Mouse (Mus musculus): ENCODE measurements at regions not wholly inside any gene's neighbourhood (a gene's known extent, or its start where the extent isn't known, plus 50 kb on each side); places are given as distances from the start of the nearest gene placed in this dataset.

DNA sequence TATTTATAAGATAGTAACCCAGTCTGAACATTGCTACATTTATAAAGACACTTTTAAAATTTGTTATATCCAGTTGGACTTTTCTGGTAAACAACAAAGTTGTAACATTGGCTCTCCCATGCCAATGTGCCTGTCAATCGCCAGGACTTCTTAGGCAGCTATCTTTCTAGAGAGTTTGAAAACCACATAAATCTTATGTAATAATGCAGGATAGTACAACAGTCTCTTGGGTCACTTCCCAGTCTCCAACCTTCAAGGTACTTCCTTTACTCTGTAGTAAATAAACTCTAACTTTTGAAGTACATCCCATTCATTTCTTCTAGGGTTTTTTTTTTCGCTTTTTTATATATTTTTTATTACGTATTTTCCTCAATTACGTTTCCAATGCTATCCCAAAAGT is 570.0 kb upstream of the Klhl1 start:
- H3K9me3 ChIP-seq (ENCODE audit: low read length): no peaks in the 10 kb centered on the region
- H3K27ac ChIP-seq (ENCODE audit: low read depth, low read length): no peak overlapping the region
- ATAC-seq (ENCODE audit: low FRiP score): no peak
- H3K4me2 ChIP-seq (ENCODE audit: low read depth, low read length, poor library complexity, severe bottlenecking): no peak overlapping the region
- H3K9ac ChIP-seq (replicated peaks; ENCODE audit: low read length, poor library complexity, severe bottlenecking): no peak overlapping the region
- H3K36me3 ChIP-seq (ENCODE audit: insufficient read depth, low read length): no peaks in the 10 kb centered on the region
- H3K4me3 ChIP-seq (ENCODE audit: low read depth, low read length): no peak overlapping the region
- no peak for DNase-seq (ENCODE audit: low spot score)
- H3K4me1 ChIP-seq (ENCODE audit: insufficient read depth, low read length): no peaks in the 10 kb centered on the region
- WGBS: 94% methylated on average over 4 of the region's 4 CpGs
- TF ChIP-seq CTCF (IDR thresholded peaks at IDR 0.05): no peak
- no peaks in the 10 kb centered on the region for H3K27me3 ChIP-seq (ENCODE audit: insufficient read depth, low read length)

DNA sequence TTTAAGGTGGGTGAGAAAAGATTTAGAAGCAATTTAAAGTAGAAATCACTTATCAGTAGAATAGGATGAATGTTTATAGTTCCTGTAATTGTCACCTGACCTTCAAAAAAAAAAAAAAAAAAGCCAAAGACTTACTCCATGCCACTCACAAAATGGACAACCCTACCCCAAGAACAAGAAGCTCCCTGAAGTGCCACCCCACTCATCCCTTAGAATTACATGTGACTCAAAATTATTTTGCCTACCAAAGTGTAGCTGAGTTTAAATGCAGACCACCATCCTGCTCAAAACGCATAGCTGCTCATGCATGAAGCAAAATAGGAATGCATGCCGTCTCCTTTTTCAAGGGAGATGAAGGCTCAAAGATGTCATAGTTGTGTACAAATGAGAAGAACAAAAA is 568.4 kb upstream of the Klhl1 start:
- WGBS: 25% methylated on average over 2 of the region's 2 CpGs

DNA sequence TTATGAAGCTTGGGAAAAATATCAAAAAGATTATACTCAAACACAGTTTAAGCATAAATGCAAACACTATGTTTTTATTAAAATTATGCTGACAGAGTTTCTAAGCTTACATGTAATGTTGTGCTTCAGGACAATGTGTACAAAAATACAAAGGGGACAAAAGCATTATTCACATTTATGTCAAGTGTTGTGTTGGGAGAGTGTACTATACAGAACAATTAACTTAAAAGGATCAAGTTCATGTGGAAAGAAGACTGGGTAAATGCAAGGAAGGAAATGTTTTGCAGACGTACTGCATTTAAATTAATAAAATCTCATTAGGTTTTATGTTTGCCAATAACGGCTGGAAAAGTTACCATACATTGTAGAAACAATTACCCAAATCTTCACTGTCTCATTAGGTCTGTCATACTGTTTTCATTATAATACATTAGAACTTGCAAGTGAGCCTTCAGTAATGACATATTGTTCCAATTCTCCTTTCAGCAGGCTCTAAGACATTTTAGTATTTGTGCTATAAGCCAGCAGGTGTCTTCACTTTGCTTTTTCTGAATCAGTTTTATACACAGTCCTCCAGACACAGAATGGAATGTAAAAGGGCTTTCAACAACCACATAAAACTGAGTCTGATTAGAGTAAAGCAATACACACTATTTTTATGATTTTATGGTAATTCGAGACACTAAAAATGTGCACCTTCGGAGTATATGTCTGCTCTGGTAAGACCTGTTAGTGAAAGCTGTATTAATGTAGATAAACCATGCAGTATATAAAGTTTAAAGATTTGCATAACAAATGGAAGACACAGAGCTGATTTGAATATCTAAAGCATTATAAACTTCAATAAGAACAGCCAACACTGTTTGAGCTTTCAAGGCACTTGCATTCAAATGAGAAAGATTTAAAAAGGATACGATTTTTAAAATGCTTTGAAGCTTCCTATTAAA is 567.7 kb upstream of the Klhl1 start:
- Histone ChIP-seq H3K4me2 (ENCODE audit: low read depth, low read length, poor library complexity, severe bottlenecking) (no peak overlapping the region), H3K4me1 (ENCODE audit: insufficient read depth, low read length) (no peaks in the 10 kb centered on the region), H3K9ac (replicated peaks; ENCODE audit: low read length, poor library complexity, severe bottlenecking) (no peak overlapping the region), H3K27ac (ENCODE audit: low read depth, low read length) (no peak overlapping the region), H3K27me3 (ENCODE audit: insufficient read depth, low read length) (no peaks in the 10 kb centered on the region), H3K9me3 (ENCODE audit: low read length) (no peaks in the 10 kb centered on the region), H3K36me3 (ENCODE audit: insufficient read depth, low read length) (no peaks in the 10 kb centered on the region), H3K4me3 (ENCODE audit: low read depth, low read length) (no peak overlapping the region)
- 27% methylated on average over 5 of the region's 5 CpGs for WGBS
- no peak for ATAC-seq (ENCODE audit: low FRiP score)
- 0 out of 2 replicates have a peak, but pooled peaks have one; percentile 1 for TF ChIP-seq CTCF (IDR thresholded peaks at IDR 0.05)
- DNase-seq (ENCODE audit: low spot score): no peak

More for the DNA sequence above, 568.4 kb upstream of the Klhl1 start:
- H3K27me3 ChIP-seq (ENCODE audit: insufficient read depth, low read length): no peaks in the 10 kb centered on the region
- no peak overlapping the region for H3K27ac ChIP-seq (ENCODE audit: low read depth, low read length)
- H3K4me2 ChIP-seq (ENCODE audit: low read depth, low read length, poor library complexity, severe bottlenecking): no peak overlapping the region
- no peaks in the 10 kb centered on the region for H3K9me3 ChIP-seq (ENCODE audit: low read length)
- H3K4me3 ChIP-seq (ENCODE audit: low read depth, low read length): no peak overlapping the region
- no peak for ATAC-seq (ENCODE audit: low FRiP score)
- H3K9ac ChIP-seq (replicated peaks; ENCODE audit: low read length, poor library complexity, severe bottlenecking): no peak overlapping the region
- no peaks in the 10 kb centered on the region for H3K36me3 ChIP-seq (ENCODE audit: insufficient read depth, low read length)
- H3K4me1 ChIP-seq (ENCODE audit: insufficient read depth, low read length): no peaks in the 10 kb centered on the region
- no peak for TF ChIP-seq CTCF (IDR thresholded peaks at IDR 0.05)
- DNase-seq (ENCODE audit: low spot score): no peak

DNA sequence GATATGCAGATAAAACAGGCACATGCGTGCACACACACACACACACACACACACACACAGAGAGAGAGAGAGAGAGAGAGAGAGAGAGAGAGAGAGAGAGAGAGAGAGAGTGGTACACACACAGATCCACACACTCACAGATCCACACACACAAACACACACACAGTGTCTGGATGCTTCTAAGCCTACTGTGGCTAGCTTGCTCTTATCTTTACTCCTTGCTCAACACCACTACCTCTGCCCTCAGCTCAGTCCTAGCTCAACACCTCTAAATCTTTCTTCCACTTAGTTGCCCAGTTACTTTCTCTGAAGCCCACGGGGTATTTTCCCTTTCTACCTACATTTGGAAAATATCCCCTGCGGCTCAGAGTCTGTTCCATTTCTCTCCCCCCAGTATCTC is 555.9 kb upstream of the Klhl1 start:
- Histone ChIP-seq H3K4me1 (ENCODE audit: insufficient read depth, low read length) (no peaks in the 10 kb centered on the region), H3K9ac (replicated peaks; ENCODE audit: low read length, poor library complexity, severe bottlenecking) (no peak overlapping the region), H3K4me3 (ENCODE audit: low read depth, low read length) (no peak overlapping the region), H3K36me3 (ENCODE audit: insufficient read depth, low read length) (no peaks in the 10 kb centered on the region), H3K27me3 (ENCODE audit: insufficient read depth, low read length) (no peaks in the 10 kb centered on the region), H3K4me2 (ENCODE audit: low read depth, low read length, poor library complexity, severe bottlenecking) (no peak overlapping the region), H3K27ac (ENCODE audit: low read depth, low read length) (no peak overlapping the region), H3K9me3 (ENCODE audit: low read length) (no peaks in the 10 kb centered on the region)
- TF ChIP-seq CTCF (IDR thresholded peaks at IDR 0.05): no peak
- 80% methylated on average over 3 of the region's 3 CpGs for WGBS
- DNase-seq (ENCODE audit: low spot score): no peak
- no peak for ATAC-seq (ENCODE audit: low FRiP score)

DNA sequence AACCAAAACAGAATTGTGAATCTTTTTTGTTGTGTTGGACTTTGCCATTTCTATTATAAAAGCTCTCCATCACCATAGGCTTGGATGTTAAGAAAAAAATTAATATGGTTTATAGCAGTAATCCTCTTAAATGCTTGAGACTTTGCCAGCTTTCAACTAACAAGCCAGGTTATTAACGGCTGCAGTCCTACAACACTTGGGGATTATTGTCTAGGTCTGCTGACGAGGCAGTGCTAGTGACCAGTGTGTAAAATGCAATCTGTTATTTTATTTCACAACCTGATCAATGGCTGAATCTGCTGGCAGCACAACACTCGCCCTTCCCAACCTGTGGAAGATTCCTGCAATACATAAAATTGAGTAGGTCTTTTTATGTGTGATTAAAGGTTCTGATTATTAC is 549.9 kb upstream of the Klhl1 start:
- no peak overlapping the region for H3K4me2 ChIP-seq (ENCODE audit: low read depth, low read length, poor library complexity, severe bottlenecking)
- no peak overlapping the region for H3K4me3 ChIP-seq (ENCODE audit: low read depth, low read length)
- no peaks in the 10 kb centered on the region for H3K27me3 ChIP-seq (ENCODE audit: insufficient read depth, low read length)
- H3K9ac ChIP-seq (replicated peaks; ENCODE audit: low read length, poor library complexity, severe bottlenecking): no peak overlapping the region
- ATAC-seq (ENCODE audit: low FRiP score) (no peak), DNase-seq (ENCODE audit: low spot score) (peak; percentile 22)
- H3K4me1 ChIP-seq (ENCODE audit: insufficient read depth, low read length): no peaks in the 10 kb centered on the region
- H3K27ac ChIP-seq (ENCODE audit: low read depth, low read length): no peak overlapping the region
- no peaks in the 10 kb centered on the region for H3K36me3 ChIP-seq (ENCODE audit: insufficient read depth, low read length)
- 29% methylated on average over 3 of the region's 3 CpGs for WGBS
- no peak for TF ChIP-seq CTCF (IDR thresholded peaks at IDR 0.05)
- H3K9me3 ChIP-seq (ENCODE audit: low read length): no peaks in the 10 kb centered on the region

DNA sequence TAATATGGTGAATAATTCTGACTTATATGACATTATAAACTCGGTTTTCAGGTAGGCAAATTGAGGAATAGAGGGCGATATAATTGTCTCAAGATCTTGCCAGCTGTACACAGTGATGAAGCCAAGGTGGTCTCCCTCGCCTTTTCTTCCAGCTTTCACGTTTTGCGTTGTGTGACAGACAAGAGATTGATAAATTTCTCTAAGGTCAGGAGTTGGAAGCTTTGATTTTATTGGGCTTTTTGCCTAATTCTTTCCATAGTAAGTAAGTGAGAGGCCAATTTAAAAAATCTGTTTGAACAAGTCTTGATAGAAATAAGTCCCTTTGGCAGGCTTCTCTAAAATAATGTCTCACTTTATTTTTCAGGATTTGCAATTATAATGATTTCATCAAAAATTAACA is 549.4 kb upstream of the Klhl1 start:
- H3K36me3 ChIP-seq (ENCODE audit: insufficient read depth, low read length): no peaks in the 10 kb centered on the region
- no peaks in the 10 kb centered on the region for H3K27me3 ChIP-seq (ENCODE audit: insufficient read depth, low read length)
- no peak overlapping the region for H3K4me2 ChIP-seq (ENCODE audit: low read depth, low read length, poor library complexity, severe bottlenecking)
- no peaks in the 10 kb centered on the region for H3K4me1 ChIP-seq (ENCODE audit: insufficient read depth, low read length)
- H3K4me3 ChIP-seq (ENCODE audit: low read depth, low read length): no peak overlapping the region
- no peak for TF ChIP-seq CTCF (IDR thresholded peaks at IDR 0.05)
- ATAC-seq (ENCODE audit: low FRiP score) (no peak), DNase-seq (ENCODE audit: low spot score) (no peak)
- H3K9ac ChIP-seq (replicated peaks; ENCODE audit: low read length, poor library complexity, severe bottlenecking): no peak overlapping the region
- H3K27ac ChIP-seq (ENCODE audit: low read depth, low read length): no peak overlapping the region
- H3K9me3 ChIP-seq (ENCODE audit: low read length): no peaks in the 10 kb centered on the region
- WGBS: 57% methylated on average over 5 of the region's 5 CpGs
